Mouse (Mus musculus) skeletal muscle tissue, adult 2 months (tissue): ENCODE measurements at regions not wholly inside any gene's neighbourhood (a gene's known extent, or its start where the extent isn't known, plus 50 kb on each side); places are given as distances from the start of the nearest gene placed in this dataset.

Source experiments
- DNase-seq: peaks from one replicate; pipeline ENCODE4 v3.0.0-alpha.2; 2012; ENCODE audit warnings: low read depth, low spot score

GRCm38 (mm10) chr9:61292501-61292900 is 79.7 kb upstream of the Tle3 start:
- DNase-seq = no peak

- DNase-seq = no peak
Observed at GRCm38 (mm10) chr9:61293223-61293985, 78.8 kb upstream of the Tle3 start.

GRCm38 (mm10) chr9:61295001-61295400 is 77.2 kb upstream of the Tle3 start:
- no peak for DNase-seq

GRCm38 (mm10) chr9:61296311-61296947 is 75.7 kb upstream of the Tle3 start:
- DNase-seq = no peak

GRCm38 (mm10) chr9:61297385-61297784 is 74.8 kb upstream of the Tle3 start:
- DNase-seq = no peak

GRCm38 (mm10) chr9:61299873-61300560 is 72.1 kb upstream of the Tle3 start:
- no peak for DNase-seq

GRCm38 (mm10) chr9:61301070-61301469 is 71.1 kb upstream of the Tle3 start:
- no peak for DNase-seq

GRCm38 (mm10) chr9:61302724-61303123 is 69.4 kb upstream of the Tle3 start:
- no peak for DNase-seq

- no peak for DNase-seq
Observed at GRCm38 (mm10) chr9:61306306-61306705, 65.9 kb upstream of the Tle3 start.

GRCm38 (mm10) chr9:61309096-61309495 is 63.1 kb upstream of the Tle3 start:
- no peak for DNase-seq

- peak; percentile 54 for DNase-seq
Observed at GRCm38 (mm10) chr9:61309768-61310493, 62.2 kb upstream of the Tle3 start.

- DNase-seq = no peak
Observed at GRCm38 (mm10) chr9:61310574-61310973, 61.6 kb upstream of the Tle3 start.

- DNase-seq = no peak
Observed at GRCm38 (mm10) chr9:61311604-61312003, 60.6 kb upstream of the Tle3 start.

- no peak for DNase-seq
Observed at GRCm38 (mm10) chr9:61314630-61315179, 57.5 kb upstream of the Tle3 start.

- peak; percentile 56 for DNase-seq
Observed at GRCm38 (mm10) chr9:61315371-61316298, 56.5 kb upstream of the Tle3 start.

GRCm38 (mm10) chr9:61316442-61316841 is 55.7 kb upstream of the Tle3 start:
- DNase-seq = no peak

GRCm38 (mm10) chr9:61319721-61320120 is 52.4 kb upstream of the Tle3 start:
- peak; percentile 22 for DNase-seq

GRCm38 (mm10) chr9:61321314-61321713 is 50.9 kb upstream of the Tle3 start:
- no peak for DNase-seq

GRCm38 (mm10) chr9:61321825-61322224 is 50.3 kb upstream of the Tle3 start:
- no peak for DNase-seq

GRCm38 (mm10) chr9:61322333-61322732 is 49.8 kb upstream of the Tle3 start:
- no peak for DNase-seq
